Comparison of ENCODE assay signal across 22 mouse cellular contexts in genomic region chr14:105522279-105522678, GRCm38 (mm10).
DNase-seq lines count a peak whose midpoint lies in the region; ATAC-seq and TF ChIP-seq lines count a peak whose summit lies in the region.
"Had no signal": no experiment of that assay in that cellular context is flagged by ENCODE, and none has a peak within 500 bp of the region (broad histone marks: within the 10 kb centered on the region; RNA-seq: fewer than 3 reads in every experiment).

No protein-coding gene starts in this region.

- peak; percentile 56; the same call in 1 of the 2 replicates for ATAC-seq in heart, embryonic 14.5 days (ENCODE audit: insufficient number of reproducible peaks, insufficient read depth, low FRiP score, low read depth)
- ATAC-seq in stomach, embryonic 14.5 days (ENCODE audit: insufficient number of reproducible peaks, insufficient read depth, low FRiP score, low read depth) = peak; percentile 78
- ATAC-seq in stomach, postnatal 0 days (ENCODE audit: low FRiP score, low TSS enrichment) = no peak
- peak; percentile 71; the same call in 1 of the 2 replicates for ATAC-seq in stomach, embryonic 16.5 days (ENCODE audit: insufficient read depth, low FRiP score)
- ATAC-seq: activated CD4-positive, CD25-positive, alpha-beta regulatory T cell, adult 4 months; forebrain, embryonic 13.5 days; forebrain, postnatal 0 days; intestine, embryonic 16.5 days; Patski had no signal

- no peaks in the 10 kb centered on the region for H3K27me3 ChIP-seq in heart, embryonic 10.5 days (ENCODE audit: insufficient read depth, poor library complexity, severe bottlenecking)
- H3K27me3 ChIP-seq in heart, embryonic 14.5 days (ENCODE audit: control insufficient read depth, insufficient read depth, low read length) = no peaks in the 10 kb centered on the region
- H3K27me3 ChIP-seq in stomach, embryonic 14.5 days (ENCODE audit: control insufficient read depth, insufficient read depth, low read length) = no peaks in the 10 kb centered on the region
- H3K27me3 ChIP-seq in stomach, postnatal 0 days (ENCODE audit: control insufficient read depth, insufficient read depth, low read length) = no peaks in the 10 kb centered on the region
- H3K27me3 ChIP-seq in stomach, embryonic 16.5 days (ENCODE audit: control insufficient read depth, insufficient read depth, low read length) = no peaks in the 10 kb centered on the region
- H3K27me3 ChIP-seq: forebrain, embryonic 13.5 days; hindbrain, embryonic 15.5 days; kidney, embryonic 15.5 days; Patski had no signal

- no peak overlapping the region for H3K4me3 ChIP-seq in heart, embryonic 10.5 days
- no peak overlapping the region for H3K4me3 ChIP-seq in heart, embryonic 14.5 days (ENCODE audit: control insufficient read depth in 1 of 2, insufficient read depth in 1 of 2, low read depth in 1 of 2, low read length in 2 of 2)
- H3K4me3 ChIP-seq in stomach, embryonic 14.5 days (ENCODE audit: low read depth, low read length) = no peak overlapping the region
- no peak overlapping the region for H3K4me3 ChIP-seq in stomach, postnatal 0 days (ENCODE audit: low read depth, low read length)
- H3K4me3 ChIP-seq in stomach, embryonic 16.5 days (replicated peaks; ENCODE audit: low read length) = no peak overlapping the region
- H3K4me3 ChIP-seq: embryonic facial prominence, embryonic 10.5 days; forebrain, embryonic 13.5 days; hindbrain, embryonic 15.5 days; kidney, embryonic 15.5 days had no signal

- TF ChIP-seq CTCF in stomach, postnatal 0 days (IDR thresholded peaks at IDR 0.05; ENCODE audit: low read depth) = no peak

- no peak for DNase-seq in heart, embryonic 10.5 days (ENCODE audit: low spot score)
- DNase-seq in heart, adult 8-10 months (ENCODE audit: low spot score) = no peak
- DNase-seq in heart, adult 18-20 months = no peak
- no peak for DNase-seq in stomach, postnatal 0 days (ENCODE audit: low spot score)
- no peak for DNase-seq in adrenal gland, postnatal 4 days (ENCODE audit: low spot score in 2 of 2)
- DNase-seq: adrenal gland, postnatal 14 days; cerebellum, adult 18-20 months; cerebellum, postnatal 10 days; forebrain, postnatal 0 days; gastrocnemius, postnatal 14 days; kidney, adult 2 months had no signal

- H3K4me1 ChIP-seq in heart, embryonic 10.5 days = peaks cover 18% of the 10 kb centered on the region; the same call in 1 of the 2 replicates
- H3K4me1 ChIP-seq in heart, embryonic 14.5 days (ENCODE audit: control insufficient read depth in 2 of 2, insufficient read depth in 2 of 2, low read length in 2 of 2) = peaks cover 0 to 10% of the 10 kb centered on the region in 2 experiments; a peak in 2 of 4 replicates
- H3K4me1 ChIP-seq in stomach, embryonic 14.5 days (ENCODE audit: control insufficient read depth, insufficient read depth, low read length) = no peaks in the 10 kb centered on the region
- H3K4me1 ChIP-seq in stomach, postnatal 0 days (replicated peaks; ENCODE audit: control insufficient read depth, insufficient read depth) = no peaks in the 10 kb centered on the region
- H3K4me1 ChIP-seq in stomach, embryonic 16.5 days (ENCODE audit: control insufficient read depth, insufficient read depth, low read length) = no peaks in the 10 kb centered on the region
- H3K4me1 ChIP-seq: forebrain, embryonic 13.5 days; hindbrain, embryonic 15.5 days; kidney, embryonic 15.5 days had no signal

- H3K36me3 ChIP-seq in heart, embryonic 10.5 days = no peaks in the 10 kb centered on the region
- no peaks in the 10 kb centered on the region for H3K36me3 ChIP-seq in heart, embryonic 14.5 days (ENCODE audit: control insufficient read depth, insufficient read depth, low read length)
- no peaks in the 10 kb centered on the region for H3K36me3 ChIP-seq in stomach, embryonic 14.5 days (ENCODE audit: control insufficient read depth, insufficient read depth, low read length)
- no peaks in the 10 kb centered on the region for H3K36me3 ChIP-seq in stomach, postnatal 0 days (ENCODE audit: control insufficient read depth, insufficient read depth, low read length)
- H3K36me3 ChIP-seq in stomach, embryonic 16.5 days (ENCODE audit: control insufficient read depth, insufficient read depth, low read length) = no peaks in the 10 kb centered on the region
- H3K36me3 ChIP-seq: embryonic facial prominence, embryonic 10.5 days; G1E; hindbrain, embryonic 15.5 days; kidney, embryonic 15.5 days had no signal

- H3K27ac ChIP-seq in heart, embryonic 10.5 days = peak overlapping the region; percentile 59; the same call in 1 of the 2 replicates
- peak overlapping the region in 1 of 2 experiments; percentile 26; a peak in 1 of 4 replicates for H3K27ac ChIP-seq in heart, embryonic 14.5 days (replicated peaks in 1 of 2; ENCODE audit: control insufficient read depth in 1 of 2, insufficient read depth in 1 of 2, low read depth in 2 of 2, low read length in 2 of 2)
- H3K27ac ChIP-seq in stomach, embryonic 14.5 days (ENCODE audit: low read length) = no peak overlapping the region
- H3K27ac ChIP-seq in stomach, postnatal 0 days (replicated peaks) = no peak overlapping the region
- no peak overlapping the region for H3K27ac ChIP-seq in stomach, embryonic 16.5 days (ENCODE audit: low read length)
- H3K27ac ChIP-seq: embryonic facial prominence, embryonic 10.5 days; forebrain, embryonic 13.5 days; hindbrain, embryonic 15.5 days; kidney, embryonic 15.5 days had no signal

- H3K9ac ChIP-seq in heart, embryonic 14.5 days (ENCODE audit: low read length) = no peak overlapping the region
- no peak overlapping the region for H3K9ac ChIP-seq in stomach, embryonic 14.5 days (replicated peaks; ENCODE audit: low read depth, low read length)
- H3K9ac ChIP-seq in stomach, postnatal 0 days (ENCODE audit: low read length) = no peak overlapping the region
- no peak overlapping the region for H3K9ac ChIP-seq in stomach, embryonic 16.5 days (ENCODE audit: low read length)
- H3K9ac ChIP-seq: forebrain, embryonic 13.5 days; forebrain, postnatal 0 days; hindbrain, embryonic 15.5 days; kidney, embryonic 15.5 days had no signal

- TF ChIP-seq EP300 in stomach, postnatal 0 days (optimal IDR thresholded peaks at IDR 0.05) = no peak

- H3K4me2 ChIP-seq in heart, embryonic 14.5 days (ENCODE audit: low read length) = no peak overlapping the region
- H3K4me2 ChIP-seq in stomach, embryonic 14.5 days (replicated peaks; ENCODE audit: low read depth, low read length) = no peak overlapping the region
- no peak overlapping the region for H3K4me2 ChIP-seq in stomach, postnatal 0 days (replicated peaks; ENCODE audit: low read depth)
- H3K4me2 ChIP-seq in stomach, embryonic 16.5 days (ENCODE audit: low read depth, low read length) = no peak overlapping the region
- H3K4me2 ChIP-seq: forebrain, embryonic 13.5 days; hindbrain, embryonic 15.5 days; kidney, embryonic 15.5 days had no signal

- H3K9me3 ChIP-seq in heart, embryonic 10.5 days = no peaks in the 10 kb centered on the region
- H3K9me3 ChIP-seq in heart, embryonic 14.5 days (ENCODE audit: control insufficient read depth, low read length) = no peaks in the 10 kb centered on the region
- H3K9me3 ChIP-seq in stomach, embryonic 14.5 days (ENCODE audit: control insufficient read depth, low read depth, low read length) = no peaks in the 10 kb centered on the region
- no peaks in the 10 kb centered on the region for H3K9me3 ChIP-seq in stomach, postnatal 0 days (ENCODE audit: control insufficient read depth, low read length)
- no peaks in the 10 kb centered on the region for H3K9me3 ChIP-seq in stomach, embryonic 16.5 days (replicated peaks; ENCODE audit: control insufficient read depth, low read length)
- H3K9me3 ChIP-seq: embryonic facial prominence, embryonic 10.5 days; forebrain, embryonic 13.5 days; hindbrain, embryonic 15.5 days; kidney, embryonic 15.5 days had no signal

- 6% methylated on average over 1 of the region's 1 CpGs for WGBS in heart, embryonic 10.5 days
- WGBS in heart, embryonic 14.5 days = 10% methylated on average over 1 of the region's 1 CpGs
- WGBS in stomach, embryonic 14.5 days = 36% methylated on average over 1 of the region's 1 CpGs
- 42% methylated on average over 1 of the region's 1 CpGs for WGBS in stomach, postnatal 0 days
- WGBS in stomach, embryonic 16.5 days = 27% methylated on average over 1 of the region's 1 CpGs
